Mouse (Mus musculus) forebrain, embryonic 14.5 days (tissue): ENCODE measurements around the gene Foxo6. TPM values are rescaled to one million over a fixed set of nuclear protein-coding genes. Genes with fewer than 3 reads are reported as not detected.

Experiments
- ATAC-seq: fragments of 200-750 bp; cut with Nextera tagmentation; 2 replicates; pipeline ENCODE4 v1.8.0; 2017; ENCODE audit warnings: mild to moderate bottlenecking, moderate library complexity
- DNase-seq: peaks from one replicate; pipeline ENCODE4 v3.0.0-alpha.2; 2015; ENCODE audit warnings: low spot score
- H3K27ac ChIP-seq: fragments of 300-500 bp; sonication (generic); 2 replicates; pipeline ENCODE4 v1.5.1; 2014; ENCODE audit warnings: low read depth, mild to moderate bottlenecking, control low read depth, low read length, moderate library complexity
- H3K27me3 ChIP-seq: fragments of 300-500 bp; sonication (generic); replicated peaks from 2 replicates; pipeline ENCODE4 v1.6.1; 2014; ENCODE audit warnings: low read length, control low read depth, mixed read lengths; ENCODE audit not compliant: control insufficient read depth, insufficient read depth
- H3K36me3 ChIP-seq: fragments of 300-500 bp; sonication (generic); 2 replicates; pipeline ENCODE4 v1.6.1; 2014; ENCODE audit warnings: low read length, control low read depth; ENCODE audit not compliant: control insufficient read depth, insufficient read depth
- H3K4me1 ChIP-seq: fragments of 300-500 bp; sonication (generic); 2 replicates; pipeline ENCODE4 v1.6.1; 2014; ENCODE audit warnings: antibody characterized with exemption, low read length, control low read depth; ENCODE audit not compliant: control insufficient read depth, insufficient read depth
- H3K4me2 ChIP-seq: fragments of 300-500 bp; sonication (generic); 2 replicates; pipeline ENCODE4 v1.6.1; 2014; ENCODE audit warnings: mild to moderate bottlenecking, control low read depth, low read length
- H3K4me3 ChIP-seq: fragments of 300-500 bp; sonication (generic); 2 replicates; pipeline ENCODE4 v1.5.1; 2014; ENCODE audit warnings: low read depth, low read length, control low read depth
- H3K9ac ChIP-seq: fragments of 300-500 bp; sonication (generic); 2 replicates; pipeline ENCODE4 v1.6.1; 2014; ENCODE audit warnings: mild to moderate bottlenecking, low read length, control low read depth, moderate library complexity
- H3K9me3 ChIP-seq: fragments of 300-500 bp; sonication (generic); replicated peaks from 2 replicates; pipeline ENCODE4 v1.6.1; 2016; ENCODE audit warnings: low read length, control low read depth, mixed read lengths; ENCODE audit not compliant: control insufficient read depth
- WGBS: fragments of 180-500 bp; shearing (Covaris S2); extraction: QIAGEN DNeasy Blood & Tissue Kit; methylation state at CpG from one replicate; pipeline ENCODE4 v1.1.7; 2014; 5-methylcytosine and 5-hydroxymethylcytosine counted together
- polyA plus RNA-seq: library from polyadenylated mRNA; unstranded; fragments of >200 nt; fragmentation: Nextera tagmentation; extraction: Ambion mirVana; gene quantifications from 2 replicates; pipeline ENCODE4 v1.2.1, GENCODE M21; 2014

Foxo6 gene
- polyA plus RNA-seq, 1 experiment from 2014 or later = 6.5 TPM

DNA sequence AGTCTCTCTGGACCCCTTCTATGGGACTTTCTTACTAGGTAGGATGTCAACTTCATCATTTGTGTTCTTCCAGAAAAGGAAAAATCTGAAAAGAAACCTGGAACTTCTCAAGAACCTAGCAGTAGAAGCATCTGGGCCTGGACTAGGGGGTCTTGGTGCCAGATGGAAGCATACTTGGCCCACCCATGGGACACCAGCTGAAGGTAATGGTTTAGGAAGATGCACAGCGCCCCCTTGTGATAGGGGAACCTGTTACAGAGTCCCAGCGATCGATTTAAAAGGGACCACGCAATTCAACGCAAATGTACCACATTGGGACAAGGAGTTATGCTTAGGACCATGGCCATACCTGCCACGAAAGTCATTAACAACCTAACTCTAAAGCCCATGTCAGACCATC, 36.0 kb upstream of the Foxo6 start:
- Histone ChIP-seq H3K4me1 (no peaks in the 10 kb centered on the region), H3K4me2 (no peak overlapping the region), H3K27me3 (no peaks in the 10 kb centered on the region), H3K4me3 (no peak overlapping the region), H3K36me3 (no peaks in the 10 kb centered on the region), H3K27ac (no peak overlapping the region), H3K9ac (no peak overlapping the region), H3K9me3 (no peaks in the 10 kb centered on the region)
- 34% methylated on average over 6 of the region's 6 CpGs for WGBS
- ATAC-seq (no peak), DNase-seq (peak; percentile 71)

DNA sequence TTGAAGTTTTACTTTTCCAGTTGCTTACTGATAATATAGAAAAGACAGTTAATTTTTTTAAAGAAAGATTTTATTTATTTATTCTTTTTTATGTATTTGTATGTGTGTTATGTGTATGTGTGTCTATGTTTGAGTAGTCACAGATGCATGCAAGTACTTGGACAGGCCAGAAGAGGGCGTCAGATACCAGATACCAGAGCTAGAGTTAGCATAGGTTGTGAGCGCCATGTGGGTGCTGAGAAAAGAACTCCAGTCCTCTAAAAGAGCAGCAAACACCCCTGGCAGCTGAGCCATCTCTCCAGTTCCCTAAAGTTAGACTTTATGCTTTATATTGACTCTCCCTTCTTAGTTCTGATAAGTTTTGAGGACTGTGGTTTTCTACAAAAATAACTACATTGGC, 30.4 kb upstream of the Foxo6 start:
- H3K9me3 ChIP-seq = no peaks in the 10 kb centered on the region
- no peak for DNase-seq
- no peak overlapping the region for H3K4me3 ChIP-seq
- H3K36me3 ChIP-seq = no peaks in the 10 kb centered on the region
- no peak overlapping the region for H3K4me2 ChIP-seq
- no peaks in the 10 kb centered on the region for H3K27me3 ChIP-seq
- no peak overlapping the region for H3K9ac ChIP-seq
- no peaks in the 10 kb centered on the region for H3K4me1 ChIP-seq
- no peak overlapping the region for H3K27ac ChIP-seq
- 63% methylated on average over 2 of the region's 2 CpGs for WGBS
- ATAC-seq = no peak

DNA sequence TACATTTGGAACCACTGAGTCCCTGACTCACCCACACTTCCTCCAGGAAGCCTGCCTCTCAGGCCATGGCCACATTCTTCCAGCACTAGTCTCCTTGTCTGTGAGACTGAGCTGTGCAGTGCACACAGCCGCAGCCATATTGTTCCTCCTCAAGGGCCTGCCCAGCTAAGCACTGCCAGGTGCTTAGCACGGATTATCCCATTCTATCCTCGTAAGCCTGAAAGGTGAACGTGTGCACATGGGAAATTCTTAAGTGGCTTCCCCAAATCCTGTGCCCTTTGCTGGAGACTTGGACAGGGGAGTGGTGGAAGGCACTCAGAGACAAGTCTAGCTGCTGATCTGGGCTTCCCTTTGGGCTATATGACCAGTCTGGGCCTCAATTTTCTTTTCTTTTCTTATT, 29.6 kb upstream of the Foxo6 start:
- no peaks in the 10 kb centered on the region for H3K9me3 ChIP-seq
- ATAC-seq (no peak), DNase-seq (no peak)
- H3K27me3 ChIP-seq = no peaks in the 10 kb centered on the region
- H3K27ac ChIP-seq = no peak overlapping the region
- WGBS = 60% methylated on average over 4 of the region's 4 CpGs
- no peaks in the 10 kb centered on the region for H3K36me3 ChIP-seq
- H3K4me2 ChIP-seq = no peak overlapping the region
- no peaks in the 10 kb centered on the region for H3K4me1 ChIP-seq
- H3K4me3 ChIP-seq = no peak overlapping the region
- no peak overlapping the region for H3K9ac ChIP-seq

DNA sequence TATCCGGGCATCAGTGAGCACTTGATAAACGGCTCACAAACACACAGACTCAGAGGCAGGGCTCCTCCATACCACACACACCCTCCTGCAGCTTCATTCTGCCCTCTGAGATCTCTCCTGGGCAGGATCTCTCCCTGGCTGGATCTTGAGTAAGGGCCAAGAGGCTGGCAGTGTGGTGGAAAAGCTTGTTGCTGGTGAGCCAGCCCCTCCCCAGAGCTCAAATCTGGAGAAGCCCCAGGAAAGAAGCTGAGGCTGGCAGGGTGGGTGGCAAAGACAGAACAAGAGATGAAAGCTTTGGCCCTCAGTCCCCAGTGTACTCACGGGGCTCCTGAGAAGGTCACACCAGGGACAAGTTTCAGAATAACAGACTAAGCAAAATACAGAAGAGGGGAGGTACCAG, 27.4 kb upstream of the Foxo6 start:
- H3K4me3 ChIP-seq = no peak overlapping the region
- H3K27me3 ChIP-seq = no peaks in the 10 kb centered on the region
- 47% methylated on average over 3 of the region's 3 CpGs for WGBS
- no peaks in the 10 kb centered on the region for H3K36me3 ChIP-seq
- peak; percentile 39 for DNase-seq
- no peaks in the 10 kb centered on the region for H3K9me3 ChIP-seq
- H3K4me2 ChIP-seq = no peak overlapping the region
- H3K4me1 ChIP-seq = no peaks in the 10 kb centered on the region
- H3K9ac ChIP-seq = no peak overlapping the region
- ATAC-seq = no peak
- no peak overlapping the region for H3K27ac ChIP-seq

DNA sequence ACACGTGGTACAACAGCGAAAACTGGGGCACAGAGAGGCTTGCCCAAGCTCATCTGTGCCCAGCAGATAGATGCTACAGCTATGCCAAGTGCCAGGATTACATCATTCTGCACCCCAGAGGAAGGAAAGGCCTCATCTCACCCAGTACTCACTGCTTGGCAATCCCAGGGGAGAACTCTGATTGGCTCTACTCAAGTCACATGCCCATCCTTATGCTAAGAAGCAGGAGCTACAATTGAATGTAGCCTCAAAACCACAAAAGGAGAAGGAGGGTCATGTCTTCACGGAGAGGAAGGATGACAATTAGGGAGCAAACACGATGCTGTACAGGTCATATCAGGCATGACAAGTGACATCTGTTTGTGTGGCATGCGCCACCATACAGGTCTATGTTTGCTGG, 26.2 kb upstream of the Foxo6 start:
- no peak overlapping the region for H3K4me2 ChIP-seq
- H3K27me3 ChIP-seq = no peaks in the 10 kb centered on the region
- no peaks in the 10 kb centered on the region for H3K9me3 ChIP-seq
- no peak for ATAC-seq
- H3K9ac ChIP-seq = no peak overlapping the region
- 80% methylated on average over 5 of the region's 5 CpGs for WGBS
- H3K4me3 ChIP-seq = no peak overlapping the region
- no peak overlapping the region for H3K27ac ChIP-seq
- no peak for DNase-seq
- H3K36me3 ChIP-seq = no peaks in the 10 kb centered on the region
- H3K4me1 ChIP-seq = no peaks in the 10 kb centered on the region

DNA sequence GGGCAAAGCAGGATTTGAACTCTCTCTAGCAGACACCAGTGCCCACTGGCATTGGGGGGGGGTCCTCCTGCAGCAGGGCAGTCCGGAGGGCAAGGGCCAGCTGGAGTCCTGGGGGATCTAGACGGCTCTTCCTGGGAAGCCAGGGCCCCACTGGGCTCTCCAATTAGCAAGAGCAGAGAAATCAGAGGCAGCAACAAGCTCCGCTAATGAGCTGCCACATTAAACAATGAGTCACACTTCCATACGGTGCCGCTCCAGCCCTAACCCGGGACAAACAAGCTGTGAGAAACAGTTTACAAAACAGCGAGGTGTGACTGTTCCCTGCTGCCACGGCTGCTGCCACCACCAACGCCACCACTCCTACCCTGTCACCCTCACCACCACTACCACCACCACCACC, 17.4 kb upstream of the Foxo6 start:
- H3K4me1 ChIP-seq = peaks cover 3% of the 10 kb centered on the region; the same call in 1 of the 2 replicates
- H3K27ac ChIP-seq = no peak overlapping the region
- ATAC-seq (peak; percentile 91), DNase-seq (peak; percentile 87)
- H3K4me2 ChIP-seq = no peak overlapping the region
- no peak overlapping the region for H3K4me3 ChIP-seq
- under 1% methylated on average over 9 of the region's 9 CpGs for WGBS
- 0 out of 2 replicates have a peak, but pooled peaks cover 2% of the 10 kb centered on the region for H3K27me3 ChIP-seq
- H3K9ac ChIP-seq = no peak overlapping the region
- no peaks in the 10 kb centered on the region for H3K9me3 ChIP-seq
- no peaks in the 10 kb centered on the region for H3K36me3 ChIP-seq

DNA sequence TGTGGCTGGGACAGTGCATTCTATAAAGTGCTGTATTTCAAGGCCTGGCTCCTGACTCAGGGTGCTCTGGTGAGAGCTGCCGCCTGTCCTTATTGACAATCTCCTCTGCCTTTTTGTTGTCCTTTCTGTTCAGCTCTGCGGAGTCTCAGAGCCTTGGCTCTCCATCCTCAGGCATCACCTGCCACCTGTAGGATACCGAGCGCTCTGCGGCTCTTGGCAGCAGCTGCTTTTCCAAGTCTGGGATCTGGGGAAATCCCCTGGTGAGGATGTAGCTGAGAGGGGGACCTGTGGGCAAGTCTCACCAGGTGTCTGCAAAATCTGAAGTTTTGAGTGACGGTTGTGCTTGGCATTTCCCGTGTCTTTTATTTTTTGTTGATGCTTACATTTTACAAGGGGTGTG, 12.1 kb upstream of the Foxo6 start:
- Histone ChIP-seq H3K4me3 (no peak overlapping the region), H3K9me3 (no peaks in the 10 kb centered on the region)

DNA sequence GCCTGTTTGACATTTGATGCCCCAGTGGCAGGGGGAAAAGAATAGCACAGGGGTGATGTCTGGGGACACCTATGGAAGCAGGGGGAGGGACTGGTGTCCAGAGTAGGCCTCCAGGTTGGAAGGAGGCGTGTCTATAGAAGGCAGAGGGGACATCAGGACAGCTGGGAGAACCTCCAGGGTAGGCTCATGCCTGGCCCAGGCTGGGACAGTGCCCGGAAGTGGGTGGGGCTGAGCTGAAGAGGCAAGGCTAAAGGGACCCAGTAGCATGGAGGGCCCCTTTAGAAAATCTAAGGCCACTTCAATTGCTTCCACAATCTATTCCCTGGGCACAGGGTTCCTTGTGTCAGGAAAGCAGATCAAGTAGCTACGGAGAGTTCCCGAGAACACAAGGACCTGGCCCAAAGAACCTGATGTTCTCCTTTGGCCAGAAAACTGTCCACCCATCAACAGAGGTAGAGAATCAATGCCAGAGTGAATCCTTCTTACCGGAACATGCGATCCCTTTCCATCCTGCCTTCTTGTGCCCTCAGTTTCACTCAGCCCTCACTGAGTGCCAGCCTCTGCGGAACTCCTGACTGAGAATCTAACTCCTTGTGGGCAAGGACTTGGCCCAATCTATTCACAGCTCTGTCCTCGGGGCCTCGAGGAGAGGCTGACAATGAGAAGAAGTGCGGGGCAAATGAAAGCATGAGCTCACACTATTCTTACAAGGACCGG, 4.1 kb upstream of the Foxo6 start:
- Histone ChIP-seq H3K27me3 (no peaks in the 10 kb centered on the region), H3K27ac (no peak overlapping the region), H3K9me3 (no peaks in the 10 kb centered on the region), H3K36me3 (no peaks in the 10 kb centered on the region), H3K4me3 (no peak overlapping the region), H3K9ac (no peak overlapping the region), H3K4me1 (0 out of 2 replicates have a peak, but pooled peaks cover 3% of the 10 kb centered on the region), H3K4me2 (no peak overlapping the region)
- no peak for ATAC-seq
- WGBS = 81% methylated on average over 11 of the region's 11 CpGs
- DNase-seq = no peak

More for the DNA sequence above, 12.1 kb upstream of the Foxo6 start:
- H3K9ac ChIP-seq = no peak overlapping the region
- H3K27me3 ChIP-seq = 0 out of 2 replicates have a peak, but pooled peaks cover 2% of the 10 kb centered on the region
- no peaks in the 10 kb centered on the region for H3K4me1 ChIP-seq
- ATAC-seq (no peak), DNase-seq (no peak)
- H3K27ac ChIP-seq = no peak overlapping the region
- 45% methylated on average over 7 of the region's 7 CpGs for WGBS
- H3K4me2 ChIP-seq = no peak overlapping the region
- H3K36me3 ChIP-seq = no peaks in the 10 kb centered on the region

DNA sequence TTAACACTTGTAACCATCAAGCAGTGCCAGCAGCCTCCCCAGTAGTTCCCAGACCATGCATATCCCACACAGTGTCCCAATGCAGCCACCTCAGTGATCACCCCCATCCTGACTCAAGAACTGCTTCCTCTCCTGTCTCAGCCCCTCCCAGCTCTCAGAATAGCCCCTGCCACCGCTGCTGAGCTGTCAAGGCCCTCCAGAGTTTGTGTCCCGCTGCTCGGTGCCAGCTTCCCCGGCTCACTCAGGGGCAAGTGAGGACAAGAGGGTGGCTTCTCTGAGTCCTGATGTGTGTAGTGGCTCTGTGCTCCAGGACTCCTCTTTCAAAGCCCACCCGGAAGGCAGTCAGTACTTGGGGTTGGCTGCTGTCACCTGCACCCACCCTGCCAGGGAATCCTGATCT, 3.3 kb upstream of the Foxo6 start:
- Histone ChIP-seq H3K27ac (no peak overlapping the region), H3K36me3 (no peaks in the 10 kb centered on the region), H3K9ac (no peak overlapping the region), H3K4me3 (no peak overlapping the region), H3K4me1 (peaks cover 7% of the 10 kb centered on the region; the same call in 1 of the 2 replicates), H3K9me3 (no peaks in the 10 kb centered on the region), H3K4me2 (no peak overlapping the region), H3K27me3 (no peaks in the 10 kb centered on the region; the same call in 1 of the 2 replicates)
- ATAC-seq = no peak
- no peak for DNase-seq
- WGBS = 52% methylated on average over 5 of the region's 5 CpGs
